Mouse (Mus musculus) testis, adult 2 months (tissue): ENCODE measurements around the gene Gm17606. TPM values are rescaled to one million over a fixed set of nuclear protein-coding genes. Genes with fewer than 3 reads are reported as not detected.
A peak's percentile ranks its signal among the peaks of the same experiment; 100 is the strongest.

ENCODE experiments used
- H3K27ac ChIP-seq: fragments of 200-500 bp; 2 replicates; pipeline ENCODE4 v1.5.1; 2012; ENCODE audit warnings: low read depth, low read length; ENCODE audit not compliant: control insufficient read depth, insufficient read depth
- H3K27me3 ChIP-seq: fragments of 200-500 bp; 2 replicates; pipeline ENCODE4 v1.6.1; 2012; ENCODE audit warnings: mild to moderate bottlenecking, low read length, moderate library complexity; ENCODE audit not compliant: control insufficient read depth, insufficient read depth
- H3K36me3 ChIP-seq: fragments of 200-500 bp; 2 replicates; pipeline ENCODE4 v1.6.1; 2012; ENCODE audit warnings: mild to moderate bottlenecking, low read length; ENCODE audit not compliant: control insufficient read depth, insufficient read depth
- H3K4me1 ChIP-seq: fragments of 200-500 bp; 2 replicates; pipeline ENCODE4 v1.6.1; 2012; ENCODE audit warnings: low read length; ENCODE audit not compliant: control insufficient read depth, insufficient read depth
- H3K4me3 ChIP-seq: fragments of 200-500 bp; 2 replicates; pipeline ENCODE4 v1.5.1; 2012; ENCODE audit warnings: low read depth, mild to moderate bottlenecking, low read length, moderate library complexity, mixed read lengths; ENCODE audit not compliant: control insufficient read depth
- CTCF ChIP-seq: fragments of 200-500 bp; IDR thresholded peaks from 2 replicates; pipeline ENCODE4 v1.5.1; 2012; ENCODE audit warnings: low read depth, mild to moderate bottlenecking, inconsistent platforms, low read length, moderate library complexity; ENCODE audit not compliant: control insufficient read depth, insufficient read depth, insufficient replicate concordance
- POLR2A ChIP-seq: fragments of 200-500 bp; IDR thresholded peaks from 2 replicates; pipeline ENCODE4 v1.6.1; 2012; ENCODE audit warnings: low read depth, mild to moderate bottlenecking, inconsistent platforms, low read length, moderate library complexity; ENCODE audit not compliant: control insufficient read depth
- polyA plus RNA-seq: library from polyadenylated mRNA; depleted of rRNA; stranded (reverse); fragments of >200 nt; gene quantifications from 2 replicates; pipeline ENCODE4 v1.2.3, GENCODE M21; 2012

Gm17606 gene
- polyA plus RNA-seq, 1 experiment, result not detected

- Histone ChIP-seq H3K27ac (no peak overlapping the region), H3K4me1 (no peaks in the 10 kb centered on the region), H3K36me3 (peaks cover 7% of the 10 kb centered on the region), H3K27me3 (no peaks in the 10 kb centered on the region), H3K4me3 (no peak overlapping the region)
- TF ChIP-seq POLR2A (no peak), CTCF (no peak)
Measured at GRCm38 (mm10) chr14:54674317-54674716, 33.6 kb downstream of the Gm17606 start.

- Histone ChIP-seq H3K27ac (no peak overlapping the region), H3K36me3 (peaks cover 7% of the 10 kb centered on the region), H3K4me1 (no peaks in the 10 kb centered on the region), H3K4me3 (no peak overlapping the region), H3K27me3 (no peaks in the 10 kb centered on the region)
- TF ChIP-seq CTCF (no peak), POLR2A (no peak)
Measured at GRCm38 (mm10) chr14:54676290-54676689, 35.5 kb downstream of the Gm17606 start.

- Histone ChIP-seq H3K36me3 (peaks cover 7% of the 10 kb centered on the region), H3K4me1 (no peaks in the 10 kb centered on the region), H3K27me3 (no peaks in the 10 kb centered on the region), H3K4me3 (peak overlapping the region; percentile 80), H3K27ac (no peak overlapping the region)
- TF ChIP-seq POLR2A (no peak), CTCF (no peak)
Measured at GRCm38 (mm10) chr14:54678657-54679304, 38.0 kb downstream of the Gm17606 start.

- TF ChIP-seq POLR2A, result no peak
- no peak for TF ChIP-seq CTCF
- H3K4me3 ChIP-seq, result peak overlapping the region; percentile 56
- no peak overlapping the region for H3K27ac ChIP-seq
- H3K27me3 ChIP-seq, result no peaks in the 10 kb centered on the region
- peaks cover 7% of the 10 kb centered on the region for H3K36me3 ChIP-seq
- H3K4me1 ChIP-seq, result no peaks in the 10 kb centered on the region
Measured at GRCm38 (mm10) chr14:54682396-54682795, 41.6 kb downstream of the Gm17606 start.

- peak overlapping the region; percentile 99 for H3K27ac ChIP-seq
Measured at GRCm38 (mm10) chr14:54685471-54685870, 44.7 kb downstream of the Gm17606 start.

GRCm38 (mm10) chr14:54686063-54686521 lies 45.3 kb downstream of the Gm17606 start, which contains the start of gene 1700123O20Rik:
1700123O20Rik (plus strand) TSS chr14:54686216.
- Histone ChIP-seq H3K27me3 (no peaks in the 10 kb centered on the region), H3K4me1 (no peaks in the 10 kb centered on the region), H3K4me3 (peak within 1 kb of the TSS; percentile 94), H3K36me3 (peaks cover 2% of the 10 kb centered on the region), H3K27ac (peak within 1 kb of the TSS; percentile 99)
- TF ChIP-seq POLR2A (no peak), CTCF (no peak)

More at GRCm38 (mm10) chr14:54685471-54685870, 44.7 kb downstream of the Gm17606 start:
- H3K27me3 ChIP-seq, result no peaks in the 10 kb centered on the region
- H3K4me1 ChIP-seq, result no peaks in the 10 kb centered on the region
- H3K36me3 ChIP-seq, result peaks cover 2% of the 10 kb centered on the region
- peak overlapping the region; percentile 94 for H3K4me3 ChIP-seq
- TF ChIP-seq CTCF (no peak), POLR2A (no peak)

- H3K4me3 ChIP-seq, result peak within 1 kb of the TSS; percentile 94
- H3K36me3 ChIP-seq, result peaks cover 2% of the 10 kb centered on the region
- H3K27me3 ChIP-seq, result no peaks in the 10 kb centered on the region
- TF ChIP-seq CTCF, result no peak
- peak; percentile 88 for TF ChIP-seq POLR2A
- H3K4me1 ChIP-seq, result no peaks in the 10 kb centered on the region
- peak within 1 kb of the TSS; percentile 99 for H3K27ac ChIP-seq
Measured at GRCm38 (mm10) chr14:54686522-54687143, 45.9 kb downstream of the Gm17606 start, which contains the start of gene Acin1. Acin1 (minus strand) TSS chr14:54686931.
